Mouse (Mus musculus) heart, embryonic 14.5 days (tissue): ENCODE measurements at regions not wholly inside any gene's neighbourhood (a gene's known extent, or its start where the extent isn't known, plus 50 kb on each side); places are given as distances from the start of the nearest gene placed in this dataset.

Experiments
- ATAC-seq: fragments of 200-750 bp; cut with Nextera tagmentation; 2 replicates; pipeline ENCODE4 v1.8.0; 2017; ENCODE audit warnings: low read depth, moderate TSS enrichment; ENCODE audit not compliant: insufficient number of reproducible peaks, insufficient read depth, low FRiP score
- H3K27ac ChIP-seq, 2 experiments: fragments of 200-500 bp in 1 of 2; fragments of 300-500 bp in 1 of 2; sonication (generic) in 1 of 2; replicated peaks in 1 of 2; 2 replicates each; pipeline ENCODE4 v1.5.1; 2012 to 2014; ENCODE audit warnings: low read depth in 2 of 2, low read length in 2 of 2, control low read depth in 1 of 2, mild to moderate bottlenecking in 1 of 2, mixed read lengths in 1 of 2; ENCODE audit not compliant: control insufficient read depth in 1 of 2, insufficient read depth in 1 of 2
- H3K27me3 ChIP-seq: fragments of 300-500 bp; sonication (generic); 2 replicates; pipeline ENCODE4 v1.6.1; 2014; ENCODE audit warnings: mild to moderate bottlenecking, low read length, control low read depth; ENCODE audit not compliant: control insufficient read depth, insufficient read depth
- H3K36me3 ChIP-seq: fragments of 300-500 bp; sonication (generic); 2 replicates; pipeline ENCODE4 v1.6.1; 2014; ENCODE audit warnings: mild to moderate bottlenecking, control low read depth, low read length, mixed read lengths; ENCODE audit not compliant: control insufficient read depth, insufficient read depth
- H3K4me1 ChIP-seq, 2 experiments: fragments of 200-500 bp in 1 of 2; fragments of 300-500 bp in 1 of 2; sonication (generic) in 1 of 2; 2 replicates each; pipeline ENCODE4 v1.6.1; 2012 to 2014; ENCODE audit warnings: low read length in 2 of 2, control low read depth in 1 of 2, mixed read lengths in 1 of 2; ENCODE audit not compliant: control insufficient read depth in 2 of 2, insufficient read depth in 2 of 2
- H3K4me2 ChIP-seq: fragments of 300-500 bp; sonication (generic); 2 replicates; pipeline ENCODE4 v1.6.1; 2014; ENCODE audit warnings: mild to moderate bottlenecking, low read length
- H3K4me3 ChIP-seq, 2 experiments: fragments of 200-500 bp in 1 of 2; fragments of 300-500 bp in 1 of 2; sonication (generic) in 1 of 2; 2 replicates each; pipeline ENCODE4 v1.5.1; 2012 to 2014; ENCODE audit warnings: low read length in 2 of 2, mild to moderate bottlenecking in 2 of 2, control low read depth in 1 of 2, low read depth in 1 of 2, moderate library complexity in 1 of 2; ENCODE audit not compliant: control insufficient read depth in 1 of 2, insufficient read depth in 1 of 2
- H3K9ac ChIP-seq: fragments of 300-500 bp; sonication (generic); 2 replicates; pipeline ENCODE4 v1.6.1; 2014; ENCODE audit warnings: mild to moderate bottlenecking, low read length
- H3K9me3 ChIP-seq: fragments of 300-500 bp; sonication (generic); 2 replicates; pipeline ENCODE4 v1.6.1; 2016; ENCODE audit warnings: low read length, control low read depth; ENCODE audit not compliant: control insufficient read depth
- WGBS: fragments of 180-500 bp; shearing (Covaris S2); extraction: QIAGEN DNeasy Blood & Tissue Kit; methylation state at CpG from one replicate; pipeline ENCODE4 v1.1.7; 2014; 5-methylcytosine and 5-hydroxymethylcytosine counted together

- WGBS: 79% methylated on average over 5 of the region's 5 CpGs
These were observed 173.1 kb downstream of the Sox4 start for GRCm38 (mm10) chr13:28780462-28780861.

GRCm38 (mm10) chr13:28775142-28775815, 178.2 kb downstream of the Sox4 start:
- 79% methylated on average over 7 of the region's 7 CpGs for WGBS
- no peak overlapping the region for H3K9ac ChIP-seq
- H3K4me1 ChIP-seq: peaks cover 6 to 9% of the 10 kb centered on the region in 2 experiments
- H3K4me2 ChIP-seq: no peak overlapping the region
- ATAC-seq: no peak
- H3K4me3 ChIP-seq: no peak overlapping the region
- H3K9me3 ChIP-seq: no peaks in the 10 kb centered on the region
- H3K27me3 ChIP-seq: no peaks in the 10 kb centered on the region
- H3K27ac ChIP-seq: no peak overlapping the region
- H3K36me3 ChIP-seq: no peaks in the 10 kb centered on the region

More at GRCm38 (mm10) chr13:28780462-28780861, 173.1 kb downstream of the Sox4 start:
- Histone ChIP-seq H3K27ac (no peak overlapping the region), H3K4me2 (no peak overlapping the region), H3K9ac (no peak overlapping the region), H3K4me1 (peaks cover 3 to 14% of the 10 kb centered on the region in 2 experiments; a peak in 3 of 4 replicates), H3K9me3 (no peaks in the 10 kb centered on the region), H3K36me3 (no peaks in the 10 kb centered on the region), H3K27me3 (no peaks in the 10 kb centered on the region), H3K4me3 (no peak overlapping the region)
- no peak for ATAC-seq

- WGBS: 85% methylated on average over 7 of the region's 7 CpGs
- Histone ChIP-seq H3K4me1 (peaks cover 10 to 16% of the 10 kb centered on the region in 2 experiments), H3K27ac (no peak overlapping the region), H3K4me2 (no peak overlapping the region), H3K27me3 (no peaks in the 10 kb centered on the region), H3K4me3 (no peak overlapping the region), H3K9ac (no peak overlapping the region), H3K9me3 (no peaks in the 10 kb centered on the region), H3K36me3 (no peaks in the 10 kb centered on the region)
- ATAC-seq: no peak
These were observed 178.9 kb downstream of the Sox4 start for GRCm38 (mm10) chr13:28774649-28775048.

- Histone ChIP-seq H3K4me2 (no peak overlapping the region), H3K4me1 (peaks cover 17 to 25% of the 10 kb centered on the region in 2 experiments), H3K9me3 (no peaks in the 10 kb centered on the region), H3K27ac (no peak overlapping the region), H3K36me3 (no peaks in the 10 kb centered on the region), H3K9ac (no peak overlapping the region), H3K4me3 (no peak overlapping the region), H3K27me3 (no peaks in the 10 kb centered on the region)
- no peak for ATAC-seq
- WGBS: 65% methylated on average over 2 of the region's 2 CpGs
These were observed 180.0 kb downstream of the Sox4 start for GRCm38 (mm10) chr13:28773466-28773865.

- Histone ChIP-seq H3K4me3 (peak overlapping the region in 1 of 2 experiments; percentile 10; a peak in 2 of 4 replicates), H3K4me2 (peak overlapping the region; percentile 57), H3K9ac (peak overlapping the region; percentile 52), H3K27me3 (no peaks in the 10 kb centered on the region), H3K27ac (peak overlapping the region; percentile 51 to 73), H3K36me3 (no peaks in the 10 kb centered on the region), H3K9me3 (no peaks in the 10 kb centered on the region), H3K4me1 (peaks cover 21 to 30% of the 10 kb centered on the region in 2 experiments)
- WGBS: 4% methylated on average over 13 of the region's 13 CpGs
- no peak for ATAC-seq
These were observed 183.0 kb downstream of the Sox4 start for GRCm38 (mm10) chr13:28770531-28770930.

- Histone ChIP-seq H3K4me3 (no peak overlapping the region), H3K4me2 (peak overlapping the region; percentile 57), H3K4me1 (peaks cover 21 to 30% of the 10 kb centered on the region in 2 experiments), H3K36me3 (no peaks in the 10 kb centered on the region), H3K27ac (peak overlapping the region; percentile 58 to 73; a peak in 2 of 4 replicates), H3K27me3 (no peaks in the 10 kb centered on the region), H3K9me3 (no peaks in the 10 kb centered on the region), H3K9ac (no peak overlapping the region; the same call in 1 of the 2 replicates)
- WGBS: 58% methylated on average over 4 of the region's 4 CpGs
- ATAC-seq: no peak
These were observed 183.5 kb downstream of the Sox4 start for GRCm38 (mm10) chr13:28770018-28770417.

- H3K27me3 ChIP-seq: no peaks in the 10 kb centered on the region
- H3K4me1 ChIP-seq: peaks cover 21 to 30% of the 10 kb centered on the region in 2 experiments
- no peaks in the 10 kb centered on the region for H3K9me3 ChIP-seq
- 33% methylated on average over 14 of the region's 14 CpGs for WGBS
- peak overlapping the region; percentile 31; the same call in 1 of the 2 replicates for H3K9ac ChIP-seq
- peak overlapping the region; percentile 51 to 59; a peak in 3 of 4 replicates for H3K27ac ChIP-seq
- ATAC-seq: no peak
- no peaks in the 10 kb centered on the region for H3K36me3 ChIP-seq
- H3K4me3 ChIP-seq: no peak overlapping the region
- peak overlapping the region; percentile 35 for H3K4me2 ChIP-seq
These were observed 184.6 kb downstream of the Sox4 start for GRCm38 (mm10) chr13:28768717-28769426.
